Mouse (Mus musculus) intestine, embryonic 16.5 days (tissue): ENCODE results near the gene Sema3f. TPM values are rescaled to one million over a fixed set of nuclear protein-coding genes. Genes with fewer than 3 reads are reported as not detected.

Experiments used
- ATAC-seq: fragments of 200-750 bp; cut with Nextera tagmentation; 2 replicates; pipeline ENCODE4 v1.8.0; 2017; ENCODE audit warnings: moderate TSS enrichment, moderate library complexity
- H3K27ac ChIP-seq: fragments of 300-500 bp; sonication (generic); 2 replicates; pipeline ENCODE4 v1.5.1; 2014; ENCODE audit warnings: mild to moderate bottlenecking, low read length
- H3K27me3 ChIP-seq: fragments of 300-500 bp; sonication (generic); replicated peaks from 2 replicates; pipeline ENCODE4 v1.6.1; 2014; ENCODE audit warnings: low read length, control low read depth, mixed read lengths; ENCODE audit not compliant: control insufficient read depth, insufficient read depth
- H3K36me3 ChIP-seq: fragments of 300-500 bp; sonication (generic); 2 replicates; pipeline ENCODE4 v1.6.1; 2014; ENCODE audit warnings: low read length, control low read depth; ENCODE audit not compliant: control insufficient read depth, insufficient read depth
- H3K4me1 ChIP-seq: fragments of 300-500 bp; sonication (generic); 2 replicates; pipeline ENCODE4 v1.6.1; 2014; ENCODE audit warnings: low read length, control low read depth, mixed read lengths; ENCODE audit not compliant: control insufficient read depth, insufficient read depth
- H3K4me2 ChIP-seq: fragments of 300-500 bp; sonication (generic); 2 replicates; pipeline ENCODE4 v1.6.1; 2014; ENCODE audit warnings: low read depth, low read length, control low read depth
- H3K4me3 ChIP-seq: fragments of 300-500 bp; sonication (generic); 2 replicates; pipeline ENCODE4 v1.5.1; 2014; ENCODE audit warnings: mild to moderate bottlenecking, low read length
- H3K9ac ChIP-seq: fragments of 300-500 bp; sonication (generic); 2 replicates; pipeline ENCODE4 v1.6.1; 2014; ENCODE audit warnings: low read depth, low read length
- H3K9me3 ChIP-seq: fragments of 300-500 bp; sonication (generic); 2 replicates; pipeline ENCODE4 v1.6.1; 2016; ENCODE audit warnings: low read length, control low read depth; ENCODE audit not compliant: control insufficient read depth
- WGBS: fragments of 180-500 bp; shearing (Covaris S2); extraction: QIAGEN DNeasy Blood & Tissue Kit; methylation state at CpG from one replicate; pipeline ENCODE4 v1.1.7; 2014; 5-methylcytosine and 5-hydroxymethylcytosine counted together
- polyA plus RNA-seq: library from polyadenylated mRNA; unstranded; fragments of >200 nt; fragmentation: Nextera tagmentation; extraction: Ambion mirVana; gene quantifications from 2 replicates; pipeline ENCODE4 v1.2.1, GENCODE M21; 2015

Sema3f gene
- polyA plus RNA-seq, 1 experiment from 2014 or later, result 5.7 TPM

DNA sequence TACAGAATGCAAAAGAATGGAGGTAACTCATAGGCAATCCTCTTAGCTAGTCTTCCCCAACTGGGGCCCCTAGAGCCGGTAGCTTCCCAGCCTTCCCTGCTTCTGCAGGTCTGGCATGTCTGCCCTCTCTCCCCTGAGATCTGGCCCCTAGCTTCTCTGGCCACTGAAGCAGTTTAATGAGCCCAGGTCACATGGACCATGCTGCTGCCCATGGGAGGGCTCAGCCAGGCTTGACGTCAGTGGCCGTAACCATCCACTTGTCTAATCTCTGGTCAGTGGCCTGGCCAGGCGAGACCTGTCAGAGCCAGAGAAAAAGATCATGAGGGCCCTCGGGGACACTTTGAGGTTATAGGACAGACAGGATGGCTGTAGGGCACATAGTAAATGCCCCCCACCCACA, 40.0 kb downstream of the Sema3f start:
- Histone ChIP-seq H3K9ac (no peak overlapping the region), H3K4me3 (no peak overlapping the region), H3K27ac (no peak overlapping the region), H3K4me1 (peaks cover 16% of the 10 kb centered on the region), H3K4me2 (no peak overlapping the region), H3K9me3 (no peaks in the 10 kb centered on the region), H3K27me3 (peaks cover 23% of the 10 kb centered on the region), H3K36me3 (no peaks in the 10 kb centered on the region)
- no peak for ATAC-seq
- WGBS, result 58% methylated on average over 5 of the region's 5 CpGs

DNA sequence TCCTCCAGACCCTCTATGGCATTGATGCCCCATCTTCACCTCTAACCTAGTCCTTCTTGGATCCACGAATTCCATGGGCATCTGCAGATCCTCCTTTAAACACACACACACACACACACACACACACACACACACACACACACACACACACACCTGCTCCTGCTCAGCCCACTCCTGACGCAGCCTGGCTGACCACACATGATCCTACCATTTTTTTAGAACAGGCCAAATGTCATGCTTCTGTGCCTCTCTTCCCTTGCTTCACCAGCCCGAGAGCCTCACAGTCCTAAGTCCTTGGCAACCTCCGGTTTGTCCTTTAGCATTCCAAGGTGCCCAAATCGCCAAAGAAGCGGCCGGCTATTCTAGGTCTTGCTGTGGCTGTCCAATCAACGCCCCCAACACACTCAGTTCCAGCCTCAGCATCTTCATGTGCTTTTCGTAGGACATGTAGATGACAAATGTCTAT, 40.8 kb downstream of the Sema3f start, which contains the start of gene Slc38a3:
Gene Slc38a3, minus strand, starts transcription at position 51 of the 466 bp plus-strand sequence.
- Histone ChIP-seq H3K27ac (0 out of 2 replicates have a peak within 1 kb of the TSS, but pooled peaks have one; percentile 1), H3K27me3 (peaks cover 20% of the 10 kb centered on the region), H3K4me1 (peaks cover 16% of the 10 kb centered on the region), H3K36me3 (no peaks in the 10 kb centered on the region), H3K9me3 (no peaks in the 10 kb centered on the region), H3K9ac (no peak within 1 kb of the TSS), H3K4me3 (no peak within 1 kb of the TSS), H3K4me2 (no peak within 1 kb of the TSS)
- 85% methylated on average over 9 of the region's 9 CpGs for WGBS
- no peak for ATAC-seq

- WGBS, result 64% methylated on average over 3 of the region's 3 CpGs
- Histone ChIP-seq H3K4me3 (no peak overlapping the region), H3K36me3 (no peaks in the 10 kb centered on the region), H3K4me1 (peaks cover 16% of the 10 kb centered on the region), H3K27me3 (peaks cover 20% of the 10 kb centered on the region), H3K27ac (0 out of 2 replicates have a peak overlapping the region, but pooled peaks have one; percentile 1), H3K9me3 (no peaks in the 10 kb centered on the region), H3K9ac (no peak overlapping the region), H3K4me2 (no peak overlapping the region)
- ATAC-seq, result peak; percentile 35; the same call in 1 of the 2 replicates
Observed at GRCm38 (mm10) chr9:107668916-107669315, 41.4 kb downstream of the Sema3f start.

DNA sequence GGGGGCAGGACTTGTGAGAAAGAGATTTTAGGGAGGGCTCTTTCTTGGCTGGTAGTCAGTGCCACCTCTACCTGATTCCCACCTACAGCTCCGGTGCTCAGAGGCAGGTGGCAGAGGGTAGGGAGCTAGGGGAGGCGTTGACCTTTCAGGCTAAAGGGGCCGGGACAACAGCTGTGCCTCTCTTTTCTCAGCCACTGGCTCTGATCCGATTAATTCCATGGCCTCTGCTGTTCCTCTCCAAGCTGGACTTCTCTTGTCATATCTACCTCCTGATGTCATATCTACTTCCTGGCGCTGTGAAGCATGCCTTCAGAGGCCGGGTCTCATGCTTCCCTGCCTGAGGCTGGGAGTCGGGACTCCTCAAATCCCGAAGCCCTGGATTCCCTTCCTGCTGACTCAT, 42.3 kb downstream of the Sema3f start:
- Histone ChIP-seq H3K36me3 (no peaks in the 10 kb centered on the region), H3K4me3 (no peak overlapping the region), H3K9ac (0 out of 2 replicates have a peak overlapping the region, but pooled peaks have one; percentile 64), H3K9me3 (no peaks in the 10 kb centered on the region), H3K4me2 (peak overlapping the region; percentile 94; the same call in 1 of the 2 replicates), H3K4me1 (peaks cover 16% of the 10 kb centered on the region), H3K27me3 (peaks cover 20% of the 10 kb centered on the region), H3K27ac (0 out of 2 replicates have a peak overlapping the region, but pooled peaks have one; percentile 17)
- WGBS, result 48% methylated on average over 8 of the region's 8 CpGs
- ATAC-seq, result no peak; the same call in 1 of the 2 replicates

GRCm38 (mm10) chr9:107667219-107667618, 43.1 kb downstream of the Sema3f start:
- Histone ChIP-seq H3K4me1 (peaks cover 16% of the 10 kb centered on the region), H3K36me3 (no peaks in the 10 kb centered on the region), H3K9ac (peak overlapping the region; percentile 64), H3K27me3 (peaks cover 20% of the 10 kb centered on the region), H3K27ac (0 out of 2 replicates have a peak overlapping the region, but pooled peaks have one; percentile 26), H3K9me3 (no peaks in the 10 kb centered on the region), H3K4me2 (peak overlapping the region; percentile 94), H3K4me3 (peak overlapping the region; percentile 54)
- peak; percentile 90 for ATAC-seq
- WGBS, result 1% methylated on average over 24 of the region's 24 CpGs

DNA sequence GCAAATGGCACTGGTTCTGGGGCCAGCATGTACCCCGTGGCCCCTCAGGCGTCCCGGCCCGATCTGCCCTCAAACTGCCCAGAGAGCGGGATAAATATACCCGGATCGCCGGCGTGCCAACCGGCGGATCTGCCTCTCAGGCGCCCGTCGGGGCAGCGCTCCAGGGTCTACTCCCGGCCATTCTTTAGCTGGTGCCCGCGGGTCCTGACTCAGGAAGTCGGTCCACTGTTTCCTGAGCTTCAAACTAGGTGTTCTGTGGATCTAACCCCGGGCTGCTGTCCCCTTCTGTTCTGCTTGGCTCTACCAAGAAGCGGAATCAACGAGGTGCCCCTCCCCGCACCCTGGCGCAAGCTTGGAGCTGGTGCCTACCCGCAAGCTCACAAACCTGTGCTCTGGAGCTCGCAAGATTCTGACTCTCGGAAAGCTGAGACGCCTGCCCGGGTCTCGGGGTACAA, 43.5 kb downstream of the Sema3f start:
- Histone ChIP-seq H3K4me3 (peak overlapping the region; percentile 54), H3K4me2 (peak overlapping the region; percentile 94), H3K9me3 (no peaks in the 10 kb centered on the region), H3K27me3 (peaks cover 20% of the 10 kb centered on the region), H3K27ac (0 out of 2 replicates have a peak overlapping the region, but pooled peaks have one; percentile 26), H3K4me1 (peaks cover 16% of the 10 kb centered on the region), H3K9ac (peak overlapping the region; percentile 64), H3K36me3 (no peaks in the 10 kb centered on the region)
- 2% methylated on average over 30 of the region's 30 CpGs for WGBS
- peak; percentile 50 for ATAC-seq

DNA sequence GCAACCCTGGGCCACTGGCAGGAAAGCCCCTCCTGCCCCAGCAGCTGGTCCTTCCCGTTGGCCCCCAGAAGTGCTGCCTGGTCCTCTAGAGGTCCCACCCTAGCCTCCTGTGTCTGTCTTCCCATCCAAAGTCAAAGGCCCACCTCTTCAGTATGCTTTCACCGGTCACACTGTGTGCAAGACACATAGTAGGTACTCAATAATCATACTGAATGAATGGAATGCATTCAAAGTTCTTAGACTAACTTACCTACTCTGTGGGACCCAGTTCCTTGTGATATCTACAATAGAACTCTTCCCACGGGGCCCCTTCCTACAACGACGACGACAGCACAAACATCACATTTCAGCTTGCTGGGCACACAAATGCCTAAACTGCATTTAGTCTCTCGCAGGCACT, 45.0 kb downstream of the Sema3f start:
- no peak for ATAC-seq
- Histone ChIP-seq H3K4me3 (no peak overlapping the region), H3K4me1 (peaks cover 16% of the 10 kb centered on the region), H3K36me3 (no peaks in the 10 kb centered on the region), H3K4me2 (no peak overlapping the region), H3K9me3 (no peaks in the 10 kb centered on the region), H3K27ac (no peak overlapping the region), H3K9ac (no peak overlapping the region), H3K27me3 (peaks cover 20% of the 10 kb centered on the region)
- WGBS, result 76% methylated on average over 7 of the region's 7 CpGs

GRCm38 (mm10) chr9:107663525-107663924, 46.8 kb downstream of the Sema3f start:
- H3K9me3 ChIP-seq, result no peaks in the 10 kb centered on the region
- H3K36me3 ChIP-seq, result no peaks in the 10 kb centered on the region
- peaks cover 16% of the 10 kb centered on the region for H3K4me1 ChIP-seq
- H3K9ac ChIP-seq, result no peak overlapping the region
- peaks cover 20% of the 10 kb centered on the region for H3K27me3 ChIP-seq
- H3K4me3 ChIP-seq, result no peak overlapping the region
- no peak for ATAC-seq
- no peak overlapping the region for H3K27ac ChIP-seq
- WGBS, result 64% methylated on average over 9 of the region's 9 CpGs
- no peak overlapping the region for H3K4me2 ChIP-seq

DNA sequence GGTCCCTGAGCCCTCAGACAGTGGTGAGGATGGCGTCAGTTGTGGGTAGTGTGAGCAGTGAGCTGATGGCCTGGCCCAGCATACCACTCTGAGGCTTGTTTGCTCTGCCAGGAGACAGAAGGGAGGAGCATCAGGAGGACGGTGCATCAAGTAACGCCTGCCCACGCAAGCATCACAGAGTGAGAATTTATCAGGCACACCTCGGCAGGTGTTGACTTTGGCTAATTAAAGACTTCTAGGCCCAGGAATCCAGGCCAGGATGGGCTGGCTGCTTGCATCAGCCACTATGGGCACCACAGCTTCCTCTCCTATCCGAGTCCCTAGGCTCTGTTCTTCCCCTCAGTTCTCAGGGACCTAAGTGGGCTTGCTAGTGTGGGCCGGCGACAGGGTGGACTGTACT, 47.9 kb downstream of the Sema3f start:
- H3K4me3 ChIP-seq, result no peak overlapping the region
- H3K9me3 ChIP-seq, result no peaks in the 10 kb centered on the region
- WGBS, result 81% methylated on average over 8 of the region's 8 CpGs
- H3K4me2 ChIP-seq, result no peak overlapping the region
- H3K27me3 ChIP-seq, result peaks cover 17% of the 10 kb centered on the region
- H3K4me1 ChIP-seq, result peaks cover 12% of the 10 kb centered on the region
- H3K36me3 ChIP-seq, result no peaks in the 10 kb centered on the region
- no peak overlapping the region for H3K9ac ChIP-seq
- H3K27ac ChIP-seq, result no peak overlapping the region
- ATAC-seq, result no peak
